Mouse (Mus musculus) embryonic facial prominence, embryonic 12.5 days (tissue): ENCODE measurements around the gene Bnc2. TPM values are rescaled to one million over a fixed set of nuclear protein-coding genes. Genes with fewer than 3 reads are reported as not detected.

Experiments used
- ATAC-seq: fragments of 200-750 bp; cut with Nextera tagmentation; 2 replicates; pipeline ENCODE4 v1.8.0; 2017; ENCODE audit not compliant: insufficient number of reproducible peaks, insufficient read depth, low FRiP score, low TSS enrichment
- H3K27ac ChIP-seq: fragments of 300-500 bp; sonication (generic); 2 replicates; pipeline ENCODE4 v1.5.1; 2016; ENCODE audit warnings: mild to moderate bottlenecking
- H3K27me3 ChIP-seq: fragments of 300-500 bp; sonication (generic); 2 replicates; pipeline ENCODE4 v1.6.1; 2016; ENCODE audit warnings: mild to moderate bottlenecking, moderate library complexity
- H3K36me3 ChIP-seq: fragments of 300-500 bp; sonication (generic); 2 replicates; pipeline ENCODE4 v1.6.1; 2016; ENCODE audit warnings: mild to moderate bottlenecking
- H3K4me1 ChIP-seq: fragments of 300-500 bp; sonication (generic); 2 replicates; pipeline ENCODE4 v1.6.1; 2016
- H3K4me2 ChIP-seq: fragments of 300-500 bp; sonication (generic); replicated peaks from 2 replicates; pipeline ENCODE4 v1.6.1; 2016; ENCODE audit warnings: mild to moderate bottlenecking, moderate library complexity
- H3K4me3 ChIP-seq: fragments of 300-500 bp; sonication (generic); 2 replicates; pipeline ENCODE4 v1.5.1; 2016; ENCODE audit warnings: mild to moderate bottlenecking
- H3K9ac ChIP-seq: fragments of 300-500 bp; sonication (generic); 2 replicates; pipeline ENCODE4 v1.6.1; 2016; ENCODE audit warnings: mild to moderate bottlenecking, moderate library complexity
- H3K9me3 ChIP-seq: fragments of 300-500 bp; sonication (generic); 2 replicates; pipeline ENCODE4 v1.6.1; 2016; ENCODE audit warnings: mild to moderate bottlenecking, moderate library complexity
- WGBS: fragments of 180-500 bp; shearing (Covaris S2); methylation state at CpG from one replicate; pipeline ENCODE4 v1.1.7; 2016; 5-methylcytosine and 5-hydroxymethylcytosine counted together
- polyA plus RNA-seq: library from polyadenylated mRNA; unstranded; fragments of >200 nt; fragmentation: Nextera tagmentation; extraction: Ambion mirVana; gene quantifications from 2 replicates; pipeline ENCODE4 v1.2.1, GENCODE M21; 2016

The Bnc2 gene
- polyA plus RNA-seq, 1 experiment from 2014 or later = 41.6 TPM

- Histone ChIP-seq H3K9me3 (no peaks in the 10 kb centered on the region), H3K4me3 (no peak overlapping the region), H3K9ac (no peak overlapping the region), H3K36me3 (no peaks in the 10 kb centered on the region), H3K27ac (no peak overlapping the region), H3K4me2 (no peak overlapping the region), H3K4me1 (peaks cover 49% of the 10 kb centered on the region), H3K27me3 (no peaks in the 10 kb centered on the region)
- WGBS = 26% methylated on average over 3 of the region's 3 CpGs
- ATAC-seq = peak; percentile 32; the same call in 1 of the 2 replicates
These were observed 220.6 kb downstream of the Bnc2 start for GRCm38 (mm10) chr4:84454493-84454892.

- no peak overlapping the region for H3K9ac ChIP-seq
- H3K27me3 ChIP-seq = no peaks in the 10 kb centered on the region
- H3K4me2 ChIP-seq = no peak overlapping the region
- H3K4me1 ChIP-seq = peaks cover 49% of the 10 kb centered on the region
- no peaks in the 10 kb centered on the region for H3K36me3 ChIP-seq
- WGBS = 66% methylated on average over 4 of the region's 4 CpGs
- H3K9me3 ChIP-seq = no peaks in the 10 kb centered on the region
- ATAC-seq = no peak
- no peak overlapping the region for H3K4me3 ChIP-seq
- H3K27ac ChIP-seq = no peak overlapping the region
These were observed 221.5 kb downstream of the Bnc2 start for GRCm38 (mm10) chr4:84453586-84453985.

GRCm38 (mm10) chr4:84452642-84453041, 222.4 kb downstream of the Bnc2 start:
- H3K4me3 ChIP-seq = no peak overlapping the region
- H3K36me3 ChIP-seq = no peaks in the 10 kb centered on the region
- no peak overlapping the region for H3K9ac ChIP-seq
- no peak overlapping the region for H3K4me2 ChIP-seq
- no peak for ATAC-seq
- WGBS = 78% methylated on average over 3 of the region's 3 CpGs
- 0 out of 2 replicates have a peak overlapping the region, but pooled peaks have one; percentile 47 for H3K27ac ChIP-seq
- no peaks in the 10 kb centered on the region for H3K27me3 ChIP-seq
- no peaks in the 10 kb centered on the region for H3K9me3 ChIP-seq
- H3K4me1 ChIP-seq = peaks cover 46% of the 10 kb centered on the region

GRCm38 (mm10) chr4:84449246-84450005, 225.6 kb downstream of the Bnc2 start:
- Histone ChIP-seq H3K4me2 (no peak overlapping the region), H3K4me1 (peaks cover 25% of the 10 kb centered on the region), H3K27me3 (no peaks in the 10 kb centered on the region), H3K36me3 (no peaks in the 10 kb centered on the region), H3K9me3 (no peaks in the 10 kb centered on the region), H3K27ac (no peak overlapping the region), H3K4me3 (no peak overlapping the region), H3K9ac (no peak overlapping the region)
- ATAC-seq = no peak
- 75% methylated on average over 7 of the region's 7 CpGs for WGBS

- Histone ChIP-seq H3K4me3 (no peak overlapping the region), H3K36me3 (no peaks in the 10 kb centered on the region), H3K27me3 (no peaks in the 10 kb centered on the region), H3K4me1 (peaks cover 7% of the 10 kb centered on the region), H3K4me2 (no peak overlapping the region), H3K9me3 (no peaks in the 10 kb centered on the region), H3K9ac (no peak overlapping the region), H3K27ac (no peak overlapping the region)
- ATAC-seq = no peak
- WGBS = 94% methylated on average over 9 of the region's 9 CpGs
These were observed 241.8 kb downstream of the Bnc2 start for GRCm38 (mm10) chr4:84433324-84433723.

GRCm38 (mm10) chr4:84431677-84432515, 243.2 kb downstream of the Bnc2 start:
- H3K9me3 ChIP-seq = no peaks in the 10 kb centered on the region

GRCm38 (mm10) chr4:84427955-84428354, 247.1 kb downstream of the Bnc2 start:
- Histone ChIP-seq H3K9ac (no peak overlapping the region), H3K27me3 (no peaks in the 10 kb centered on the region), H3K4me3 (no peak overlapping the region), H3K4me1 (peaks cover 7% of the 10 kb centered on the region), H3K9me3 (no peaks in the 10 kb centered on the region), H3K4me2 (no peak overlapping the region), H3K36me3 (no peaks in the 10 kb centered on the region), H3K27ac (no peak overlapping the region)
- 85% methylated on average over 3 of the region's 3 CpGs for WGBS
- no peak for ATAC-seq

More at GRCm38 (mm10) chr4:84431677-84432515, 243.2 kb downstream of the Bnc2 start:
- H3K27me3 ChIP-seq = no peaks in the 10 kb centered on the region
- ATAC-seq = no peak
- H3K4me2 ChIP-seq = no peak overlapping the region
- no peak overlapping the region for H3K4me3 ChIP-seq
- H3K36me3 ChIP-seq = no peaks in the 10 kb centered on the region
- H3K27ac ChIP-seq = no peak overlapping the region
- peaks cover 7% of the 10 kb centered on the region for H3K4me1 ChIP-seq
- WGBS = 43% methylated on average over 6 of the region's 6 CpGs
- no peak overlapping the region for H3K9ac ChIP-seq

- no peak for ATAC-seq
- Histone ChIP-seq H3K36me3 (no peaks in the 10 kb centered on the region), H3K4me1 (peaks cover 13% of the 10 kb centered on the region), H3K4me3 (no peak overlapping the region), H3K9ac (no peak overlapping the region), H3K4me2 (no peak overlapping the region), H3K9me3 (no peaks in the 10 kb centered on the region), H3K27ac (no peak overlapping the region), H3K27me3 (no peaks in the 10 kb centered on the region)
- WGBS = 87% methylated on average over 2 of the region's 2 CpGs
These were observed 263.6 kb downstream of the Bnc2 start for GRCm38 (mm10) chr4:84411431-84411830.

GRCm38 (mm10) chr4:84407328-84408028, 267.6 kb downstream of the Bnc2 start:
- Histone ChIP-seq H3K27me3 (no peaks in the 10 kb centered on the region), H3K9ac (no peak overlapping the region), H3K4me3 (no peak overlapping the region), H3K9me3 (no peaks in the 10 kb centered on the region), H3K36me3 (no peaks in the 10 kb centered on the region), H3K27ac (no peak overlapping the region), H3K4me1 (peaks cover 34% of the 10 kb centered on the region), H3K4me2 (no peak overlapping the region)
- 44% methylated on average over 6 of the region's 6 CpGs for WGBS
- no peak for ATAC-seq

- ATAC-seq = no peak
- Histone ChIP-seq H3K4me1 (peaks cover 34% of the 10 kb centered on the region), H3K27ac (no peak overlapping the region), H3K9me3 (no peaks in the 10 kb centered on the region), H3K36me3 (no peaks in the 10 kb centered on the region), H3K4me2 (no peak overlapping the region), H3K27me3 (no peaks in the 10 kb centered on the region), H3K9ac (0 out of 2 replicates have a peak overlapping the region, but pooled peaks have one; percentile 15), H3K4me3 (no peak overlapping the region)
- 31% methylated on average over 9 of the region's 9 CpGs for WGBS
These were observed 271.5 kb downstream of the Bnc2 start for GRCm38 (mm10) chr4:84403356-84404145.

GRCm38 (mm10) chr4:84388991-84389390, 286.1 kb downstream of the Bnc2 start:
- Histone ChIP-seq H3K4me3 (no peak overlapping the region), H3K36me3 (peaks cover 17% of the 10 kb centered on the region; the same call in 1 of the 2 replicates), H3K9ac (no peak overlapping the region), H3K27ac (no peak overlapping the region), H3K9me3 (no peaks in the 10 kb centered on the region), H3K27me3 (no peaks in the 10 kb centered on the region), H3K4me2 (no peak overlapping the region), H3K4me1 (0 out of 2 replicates have a peak, but pooled peaks cover 5% of the 10 kb centered on the region)
- WGBS = 87% methylated on average over 5 of the region's 5 CpGs
- ATAC-seq = no peak
